Mouse (Mus musculus): ENCODE data around the gene Gm14124. TPM values are rescaled to one million over a fixed set of nuclear protein-coding genes. Genes with fewer than 3 reads are reported as not detected.
"Not testable (repeated sequence)": the region's sequence is repeated elsewhere in the genome, so short reads cannot be mapped to it uniquely, and the experiment has no call there.

Gm14124 gene
- under 1 TPM; 0.08 to 0.10 TPM for total RNA-seq (2021)

- intact Hi-C loops (cut with DNase I); DNase-seq (ENCODE audit: low spot score): not testable (repeated sequence)
Observed at GRCm38 (mm10) chr2:150257291-150257690, at the start of gene Gm14124. Gene Gm14124 (plus strand): TSS chr2:150257517.

GRCm38 (mm10) chr2:150217600-150218362 lies 39.5 kb upstream of the Gm14124 start, which contains the start of gene Zfp937:
Gene Zfp937 (plus strand): TSS chr2:150218073.
- peak; percentile 72 for DNase-seq (ENCODE audit: low spot score)
- intact Hi-C loops (cut with DNase I), result not testable (repeated sequence)

- DNase-seq (ENCODE audit: low spot score); intact Hi-C loops (cut with DNase I): not testable (repeated sequence)
Observed at GRCm38 (mm10) chr2:150218363-150218725, 39.0 kb upstream of the Gm14124 start.

- intact Hi-C loops (cut with DNase I); DNase-seq (ENCODE audit: low spot score): not testable (repeated sequence)
Observed at GRCm38 (mm10) chr2:150223263-150223662, 34.1 kb upstream of the Gm14124 start.

GRCm38 (mm10) chr2:150243211-150243610 lies 14.1 kb upstream of the Gm14124 start:
- DNase-seq (ENCODE audit: low spot score), result no peak
- intact Hi-C loops (cut with DNase I), result no loop called here

- not testable (repeated sequence) for DNase-seq (ENCODE audit: low spot score)
Observed at GRCm38 (mm10) chr2:150255491-150255890, 1.8 kb upstream of the Gm14124 start, which contains the start of gene Gm21994. Gene Gm21994 (minus strand): TSS chr2:150255591.

GRCm38 (mm10) chr2:150256861-150257260 lies 456 bp upstream of the Gm14124 start:
- intact Hi-C loops (cut with DNase I); DNase-seq (ENCODE audit: low spot score): not testable (repeated sequence)

More at GRCm38 (mm10) chr2:150255491-150255890, 1.8 kb upstream of the Gm14124 start, which contains the start of gene Gm21994:
- intact Hi-C loops (cut with DNase I), result not testable (repeated sequence)

GRCm38 (mm10) chr2:150293669-150294068 lies 36.4 kb downstream of the Gm14124 start:
- no peak for DNase-seq (ENCODE audit: low spot score)
- intact Hi-C loops (cut with DNase I), result no loop called here

- no peak for DNase-seq (ENCODE audit: low spot score)
- intact Hi-C loops (cut with DNase I), result no loop called here
Observed at GRCm38 (mm10) chr2:150299096-150299495, 41.8 kb downstream of the Gm14124 start.

GRCm38 (mm10) chr2:150307183-150307773 lies 50.0 kb downstream of the Gm14124 start:
- intact Hi-C loops (cut with DNase I), result no loop called here
- no peak for DNase-seq (ENCODE audit: low spot score)

- intact Hi-C loops (cut with DNase I), result loop anchor here (10.0 kb wide), 1 partner anchor 54 kb away; the partner anchor contains the start of gene 3300002I08Rik
- peak; percentile 82 for DNase-seq (ENCODE audit: low spot score)
Observed at GRCm38 (mm10) chr2:150310952-150311884, 53.9 kb downstream of the Gm14124 start.

- intact Hi-C loops (cut with DNase I), result loop anchor here (10.0 kb wide), 1 partner anchor 49 kb away; the partner anchor contains the start of gene 3300002I08Rik
- DNase-seq (ENCODE audit: low spot score), result no peak
Observed at GRCm38 (mm10) chr2:150316140-150316539, 58.8 kb downstream of the Gm14124 start.

- no peak for DNase-seq (ENCODE audit: low spot score)
- intact Hi-C loops (cut with DNase I), result loop anchor here (10.0 kb wide), 1 partner anchor 46 kb away; the partner anchor contains the start of gene 3300002I08Rik
Observed at GRCm38 (mm10) chr2:150318973-150319372, 61.7 kb downstream of the Gm14124 start.

Other genes with a start within 250 kb of the Gm14124 start
- 1 to 10 TPM; 4.7 to 5.6 TPM for gene Zfp120, start 120.8 kb upstream of the Gm14124 start, total RNA-seq (2021)
- gene Gm10770, start 77.8 kb upstream of the Gm14124 start, total RNA-seq (2021), result not detected
- gene Gm14139, start 75.8 kb upstream of the Gm14124 start, total RNA-seq (2021), result not detected
- gene Zfp937, start 39.4 kb upstream of the Gm14124 start, total RNA-seq (2021), result 1 to 10 TPM; 2.5 to 3.1 TPM
- 1 to 10 TPM; 2.2 TPM for gene Gm21994, start 1.9 kb upstream of the Gm14124 start, total RNA-seq (2021)
- gene Gm10130, start 66.2 kb downstream of the Gm14124 start, total RNA-seq (2021), result 1 to 10 TPM; 1.9 to 2.0 TPM
- 1 to 10 TPM; 2.2 to 2.9 TPM for gene 3300002I08Rik, start 105.2 kb downstream of the Gm14124 start, total RNA-seq (2021)
- 1 to 10 TPM; 5.8 to 6.0 TPM for gene Zfp442, start 194.0 kb downstream of the Gm14124 start, total RNA-seq (2021)
- gene Zfp345, start 227.6 kb downstream of the Gm14124 start, total RNA-seq (2021), result under 1 TPM; 0.10 to 0.11 TPM